Mouse (Mus musculus): ENCODE data around the gene Phkg1.
A peak's percentile ranks its signal among the peaks of the same experiment; 100 is the strongest.
"Not testable (repeated sequence)": the region's sequence is repeated elsewhere in the genome, so short reads cannot be mapped to it uniquely, and the experiment has no call there.

Gene Phkg1

DNA sequence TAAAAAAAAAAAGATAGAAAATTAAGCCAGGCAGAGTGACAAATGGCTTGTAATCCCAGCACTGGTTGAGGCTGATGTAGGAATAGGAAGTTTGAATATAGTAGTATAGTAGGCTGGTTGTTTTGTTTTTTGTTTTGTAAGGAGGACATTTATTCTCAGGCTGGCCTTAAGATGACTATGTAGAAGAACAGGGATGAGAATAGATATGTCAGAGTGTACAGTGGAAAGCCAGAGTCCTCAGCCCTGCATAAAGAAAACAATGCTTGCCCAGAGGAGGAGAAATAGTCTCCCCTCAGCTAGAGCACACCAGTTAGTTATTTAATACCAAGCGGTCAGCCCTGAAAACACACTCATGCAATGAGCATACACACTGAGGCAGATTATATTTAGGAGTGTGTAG is at the start of gene Phkg1:
Gene Phkg1 (minus strand): TSS at position 101 of the 400 bp plus-strand sequence.
- DNase-seq (ENCODE audit: low read depth, low spot score) = no peak

DNA sequence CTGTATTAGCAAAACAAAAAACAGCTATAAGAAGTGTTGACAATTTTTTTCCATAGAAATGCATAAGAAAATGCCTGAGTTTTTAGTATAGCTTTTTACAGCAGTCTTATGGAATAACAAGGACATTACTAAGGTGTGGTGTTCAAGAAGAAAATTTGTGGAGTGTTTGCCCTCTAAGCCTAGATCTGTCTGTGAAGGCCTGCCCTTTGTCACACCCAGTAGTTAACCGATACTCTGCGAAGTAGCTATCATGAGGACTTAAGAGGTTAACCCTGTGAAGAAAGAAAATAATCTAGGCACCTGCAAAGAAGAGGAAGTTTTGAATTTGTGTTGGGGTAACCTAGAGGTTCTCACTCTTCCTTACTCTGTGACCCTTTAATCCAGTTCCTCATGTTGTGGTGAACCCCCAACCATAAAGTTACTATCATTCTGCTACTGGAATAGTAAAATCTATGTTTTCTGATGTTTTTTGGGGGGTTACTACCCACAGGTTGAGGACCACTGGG is 49.2 kb upstream of the Phkg1 start:
- DNase-seq (ENCODE audit: low read depth, low spot score) = no peak

- DNase-seq (ENCODE audit: low read depth, low spot score) = no peak
These were observed 45.1 kb upstream of the Phkg1 start for GRCm38 (mm10) chr5:129943402-129943801.

- DNase-seq (ENCODE audit: low read depth, low spot score) = peak; percentile 14
These were observed 44.0 kb upstream of the Phkg1 start for GRCm38 (mm10) chr5:129942073-129942939.

- peak; percentile 99 for DNase-seq (ENCODE audit: low read depth, low spot score)
These were observed 43.2 kb upstream of the Phkg1 start, which contains the start of gene Vkorc1l1 for GRCm38 (mm10) chr5:129941495-129942045. Gene Vkorc1l1 (plus strand): TSS chr5:129941970.

DNA sequence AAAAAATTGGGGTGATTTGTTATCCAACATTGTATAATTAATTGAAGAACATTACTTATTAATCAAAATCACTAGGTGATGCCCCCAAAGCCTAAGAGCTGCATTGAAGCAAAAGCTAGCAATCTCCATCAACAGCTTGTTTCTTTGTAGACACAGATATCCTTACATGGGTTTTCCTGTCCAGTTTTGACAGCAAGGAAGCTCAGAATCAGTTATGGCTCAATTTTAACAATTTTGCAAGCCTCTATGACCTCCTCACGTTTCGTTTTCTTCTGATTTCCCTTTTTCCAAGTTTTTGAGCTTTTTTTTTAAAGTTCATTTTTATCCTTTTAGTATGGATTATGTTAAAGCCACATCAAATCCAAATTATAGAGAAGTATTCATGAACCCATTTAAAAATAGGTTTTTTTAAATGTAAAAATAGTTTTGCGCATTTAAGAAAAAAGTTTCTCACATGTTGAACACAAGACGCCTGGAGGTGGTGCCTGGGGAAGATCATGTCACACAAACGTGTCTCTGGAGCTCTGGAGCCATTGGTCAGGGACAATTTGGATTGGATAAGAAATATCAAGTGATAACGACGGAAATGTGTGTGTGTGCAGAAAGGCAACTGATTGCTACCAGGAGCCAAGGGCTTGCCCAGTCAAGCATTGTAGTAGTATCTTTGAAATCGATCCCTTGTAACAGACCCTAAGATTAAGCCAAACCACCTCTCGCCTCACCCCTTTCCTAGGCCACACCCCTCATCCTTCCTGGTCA is 42.6 kb upstream of the Phkg1 start:
- no peak for DNase-seq (ENCODE audit: low read depth, low spot score)

GRCm38 (mm10) chr5:129940281-129940680 is 41.9 kb upstream of the Phkg1 start:
- DNase-seq (ENCODE audit: low read depth, low spot score) = no peak

GRCm38 (mm10) chr5:129936941-129937340 is 38.6 kb upstream of the Phkg1 start:
- no peak for DNase-seq (ENCODE audit: low read depth, low spot score)

DNA sequence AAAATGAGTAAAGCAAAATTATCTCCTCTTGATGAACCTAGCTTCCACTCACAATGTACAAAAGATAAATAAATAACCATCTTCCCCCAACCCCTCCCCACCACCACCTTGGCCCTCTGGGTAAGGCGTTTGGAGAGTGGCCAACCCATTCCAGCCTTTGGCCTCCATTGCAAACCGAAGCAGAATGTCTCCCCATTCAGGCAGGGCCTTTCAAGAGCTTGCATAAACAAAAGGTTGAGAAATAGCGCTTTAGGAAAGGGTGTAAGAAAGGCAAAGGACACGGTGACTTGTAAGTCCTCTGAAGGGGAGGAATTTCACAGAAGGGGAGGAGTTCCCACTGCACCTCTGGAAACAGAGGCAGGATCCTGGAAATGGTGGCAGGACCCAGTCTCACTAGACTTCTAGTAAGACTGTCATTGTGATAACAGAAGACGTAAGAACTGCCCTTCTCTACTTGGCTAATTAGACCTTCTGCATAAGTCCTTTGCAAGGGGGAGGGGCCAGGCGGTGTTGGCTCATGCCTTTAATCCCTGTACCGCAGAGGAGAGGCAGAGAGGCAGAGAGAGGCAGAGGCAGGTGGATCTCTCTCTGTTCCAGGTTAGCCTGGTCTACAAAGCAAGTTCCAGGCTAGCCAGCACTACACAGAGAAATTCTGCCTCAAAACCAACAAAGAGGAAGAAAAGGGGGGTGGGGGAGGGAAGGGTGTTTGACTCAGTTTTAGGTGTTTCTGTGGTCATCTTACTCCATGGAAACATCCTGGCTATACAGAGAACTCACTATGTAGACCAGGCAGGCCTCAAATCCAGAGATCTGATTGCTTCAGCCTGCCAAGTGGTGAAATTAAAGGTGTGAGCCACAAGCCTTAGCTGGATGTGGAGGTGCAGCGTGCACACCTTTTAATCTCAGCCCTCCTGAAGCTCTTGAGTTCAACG is 31.8 kb upstream of the Phkg1 start:
- no peak for DNase-seq (ENCODE audit: low read depth, low spot score)

- no peak for DNase-seq (ENCODE audit: low read depth, low spot score)
These were observed 27.6 kb upstream of the Phkg1 start for GRCm38 (mm10) chr5:129925933-129926332.

- DNase-seq (ENCODE audit: low read depth, low spot score) = no peak
These were observed 26.6 kb upstream of the Phkg1 start for GRCm38 (mm10) chr5:129924820-129925452.

DNA sequence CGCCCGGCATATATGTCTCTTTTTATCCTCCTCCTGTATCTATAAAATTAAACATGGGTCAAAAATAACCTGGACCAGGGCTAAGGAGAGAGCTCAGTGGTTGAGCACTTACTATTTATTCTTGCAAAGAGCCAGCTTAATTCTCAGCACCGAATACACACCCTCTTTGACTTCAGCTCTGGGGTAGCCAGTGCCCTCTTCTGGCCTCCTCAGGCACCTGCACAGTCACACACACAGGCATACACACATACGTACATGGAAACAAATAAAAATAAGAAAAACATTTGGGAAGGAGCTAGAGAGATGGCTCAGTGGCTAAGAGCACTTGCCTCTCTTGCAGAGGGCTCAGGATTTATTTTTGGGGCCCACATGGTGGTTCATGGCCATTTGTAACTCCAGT is 23.6 kb upstream of the Phkg1 start:
- no peak for DNase-seq (ENCODE audit: low read depth, low spot score)

- DNase-seq (ENCODE audit: low read depth, low spot score) = no peak
These were observed 21.0 kb upstream of the Phkg1 start for GRCm38 (mm10) chr5:129919320-129919719.

- no peak for DNase-seq (ENCODE audit: low read depth, low spot score)
These were observed 20.4 kb upstream of the Phkg1 start for GRCm38 (mm10) chr5:129918752-129919151.

GRCm38 (mm10) chr5:129918065-129918651 is 19.8 kb upstream of the Phkg1 start:
- DNase-seq (ENCODE audit: low read depth, low spot score) = no peak

- DNase-seq (ENCODE audit: low read depth, low spot score) = not testable (repeated sequence)
These were observed 17.1 kb upstream of the Phkg1 start for GRCm38 (mm10) chr5:129915491-129915890.

DNA sequence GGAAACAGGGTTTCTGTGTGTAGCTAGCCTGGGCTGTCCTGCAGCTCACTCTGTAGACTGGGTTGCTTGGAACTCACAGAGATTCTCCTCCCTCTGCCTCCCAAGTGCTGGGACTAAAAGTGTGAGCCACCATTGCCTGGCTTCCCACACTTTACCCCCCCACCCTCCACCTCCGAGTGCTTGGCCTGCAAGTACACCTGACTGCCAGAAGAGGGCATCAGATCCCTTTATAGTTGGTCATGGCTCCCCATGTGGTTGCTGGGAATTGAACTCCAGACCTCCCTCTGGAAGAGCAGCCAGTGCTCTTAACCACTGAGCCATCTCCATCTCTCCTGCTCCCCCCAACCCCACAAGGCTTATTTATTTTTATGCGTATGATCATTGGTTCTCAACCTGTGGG is 15.7 kb upstream of the Phkg1 start:
- no peak for DNase-seq (ENCODE audit: low read depth, low spot score)

DNA sequence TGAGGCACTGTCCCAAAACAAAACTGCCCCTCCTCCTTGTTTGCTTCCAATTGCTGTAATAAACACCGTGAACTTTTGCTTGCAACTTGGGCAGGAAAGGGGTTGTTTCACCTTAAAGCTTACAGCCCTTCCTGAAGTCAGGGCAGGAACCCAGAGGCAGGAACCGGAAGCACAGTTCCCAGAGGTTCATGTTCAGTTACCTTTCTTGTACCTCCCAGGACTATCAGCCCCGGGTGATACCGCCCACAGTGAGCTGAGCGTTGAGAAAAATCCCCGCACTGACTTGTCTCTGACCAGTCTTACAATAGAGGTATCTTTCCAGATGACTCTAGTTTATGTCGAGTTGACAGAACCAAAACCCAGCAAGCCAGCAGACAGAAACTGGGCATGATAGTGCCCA is 11.2 kb upstream of the Phkg1 start:
- DNase-seq (ENCODE audit: low read depth, low spot score) = no peak

- DNase-seq (ENCODE audit: low read depth, low spot score) = no peak
These were observed 10.8 kb upstream of the Phkg1 start for GRCm38 (mm10) chr5:129909147-129909546.
